Mouse (Mus musculus) thymus, postnatal 4 days (tissue): ENCODE results near the gene Car2.

Experiments
- DNase-seq: peaks from one replicate; pipeline ENCODE4 v3.0.0; 2021

Car2 gene

GRCm38 (mm10) chr3:14948067-14948800 lies 62.2 kb downstream of the Car2 start:
- DNase-seq: no peak

GRCm38 (mm10) chr3:14950031-14950430 lies 64.0 kb downstream of the Car2 start:
- no peak for DNase-seq
